Mouse (Mus musculus): ENCODE measurements at regions not wholly inside any gene's neighbourhood (a gene's known extent, or its start where the extent isn't known, plus 50 kb on each side); places are given as distances from the start of the nearest gene placed in this dataset.

DNA sequence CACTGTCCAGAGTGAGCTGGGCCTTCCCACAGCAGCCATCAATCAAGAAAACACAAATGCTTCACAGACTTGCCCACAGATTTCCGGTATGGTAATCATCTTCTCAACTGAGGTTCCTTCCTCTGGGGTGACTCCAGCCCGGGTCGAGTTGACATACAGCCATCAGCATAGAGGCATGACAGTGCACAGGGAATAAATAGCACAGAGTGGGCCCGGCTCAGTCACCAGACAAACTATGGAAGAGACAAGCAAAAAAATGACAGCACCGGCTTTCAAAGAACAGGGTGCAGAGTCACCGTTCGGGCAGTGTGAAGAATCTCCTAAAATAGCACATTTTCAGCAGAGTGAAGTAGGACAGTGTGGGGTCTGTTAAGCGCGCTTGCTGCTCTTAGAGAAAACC is 103.7 kb upstream of the Npas2 start:
- H3K4me3 ChIP-seq: no peak overlapping the region
- H3K36me3 ChIP-seq: no peaks in the 10 kb centered on the region
- ATAC-seq (ENCODE audit: low FRiP score): no peak
- H3K4me2 ChIP-seq (replicated peaks): no peak overlapping the region
- no peak overlapping the region for H3K9ac ChIP-seq
- H3K27me3 ChIP-seq: no peaks in the 10 kb centered on the region
- no peaks in the 10 kb centered on the region for H3K9me3 ChIP-seq (replicated peaks)
- H3K4me1 ChIP-seq: no peaks in the 10 kb centered on the region
- 89% methylated on average over 9 of the region's 9 CpGs for WGBS
- H3K27ac ChIP-seq: no peak overlapping the region

DNA sequence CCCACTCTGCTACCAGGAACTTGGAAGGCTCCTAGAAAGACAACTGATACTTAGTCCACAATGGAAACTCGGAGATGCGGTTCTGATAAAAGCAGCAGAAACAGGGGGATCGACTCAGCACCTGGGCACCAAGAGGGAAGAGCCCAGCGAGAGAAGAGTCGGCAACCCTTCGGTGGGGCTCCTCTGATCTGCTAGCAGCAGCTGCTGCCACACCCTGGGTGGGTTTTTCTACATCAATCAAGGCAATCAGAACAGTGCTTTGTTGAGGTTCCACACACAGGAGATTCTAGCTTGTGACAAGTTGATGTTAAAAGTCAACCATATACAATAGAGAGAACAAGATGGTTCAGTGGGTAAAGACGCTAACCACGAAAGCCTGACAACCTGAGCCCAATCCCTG is 102.4 kb upstream of the Npas2 start:
- Histone ChIP-seq H3K27ac (no peak overlapping the region), H3K4me1 (no peaks in the 10 kb centered on the region), H3K9me3 (replicated peaks) (no peaks in the 10 kb centered on the region), H3K4me3 (no peak overlapping the region), H3K4me2 (replicated peaks) (no peak overlapping the region), H3K9ac (no peak overlapping the region), H3K36me3 (no peaks in the 10 kb centered on the region), H3K27me3 (no peaks in the 10 kb centered on the region)
- no peak for ATAC-seq (ENCODE audit: low FRiP score)
- WGBS: 88% methylated on average over 8 of the region's 8 CpGs

DNA sequence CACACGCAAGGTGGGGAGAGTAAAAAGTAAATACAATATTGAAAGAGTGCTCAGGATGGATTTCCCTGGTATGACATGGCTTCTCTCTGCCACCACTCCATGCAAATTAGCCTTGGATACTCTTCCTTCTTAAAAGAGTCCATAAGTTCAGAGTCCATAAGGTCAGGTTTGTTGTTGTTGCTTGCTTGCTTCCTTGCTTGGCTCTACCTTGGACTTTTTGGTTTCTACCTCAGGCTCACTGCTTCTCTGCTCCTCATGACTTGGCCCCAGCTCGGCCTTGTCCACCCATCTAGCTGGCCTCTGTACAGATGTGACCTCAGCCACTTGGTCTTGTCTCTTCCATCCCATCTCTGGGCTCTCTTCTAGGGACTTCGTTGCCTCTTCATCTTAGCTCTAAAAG is 101.9 kb upstream of the Npas2 start:
- H3K27me3 ChIP-seq: no peaks in the 10 kb centered on the region
- H3K4me1 ChIP-seq: no peaks in the 10 kb centered on the region
- H3K4me2 ChIP-seq (replicated peaks): no peak overlapping the region
- H3K9me3 ChIP-seq (replicated peaks): no peaks in the 10 kb centered on the region
- H3K36me3 ChIP-seq: no peaks in the 10 kb centered on the region
- no peak overlapping the region for H3K4me3 ChIP-seq
- H3K27ac ChIP-seq: no peak overlapping the region
- no peak for ATAC-seq (ENCODE audit: low FRiP score)
- no peak overlapping the region for H3K9ac ChIP-seq
- whole genome bisulfite sequencing: 74% methylated on average over 3 of the region's 3 CpGs

DNA sequence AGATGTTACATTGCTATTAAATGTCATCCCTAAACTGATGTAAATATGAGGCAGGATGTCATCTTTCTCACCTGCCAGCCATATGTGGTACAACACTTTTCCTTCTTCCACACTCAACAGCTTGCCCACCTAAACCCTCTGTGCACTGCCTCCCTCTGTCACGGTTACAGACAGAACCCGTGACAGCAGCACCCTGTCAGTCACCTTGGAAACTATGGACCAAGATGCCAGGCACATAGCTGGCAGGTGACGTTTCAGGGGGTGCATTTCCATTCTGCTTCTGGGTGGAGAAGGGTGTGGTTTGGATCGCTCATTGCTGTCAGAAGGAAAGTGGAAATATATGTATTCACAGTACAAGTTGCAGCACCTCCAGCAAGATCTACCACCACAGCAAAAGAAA is 100.2 kb upstream of the Npas2 start:
- ATAC-seq (ENCODE audit: low FRiP score): no peak
- WGBS: 85% methylated on average over 4 of the region's 4 CpGs
- Histone ChIP-seq H3K4me1 (no peaks in the 10 kb centered on the region), H3K27ac (no peak overlapping the region), H3K4me3 (no peak overlapping the region), H3K36me3 (no peaks in the 10 kb centered on the region), H3K4me2 (replicated peaks) (no peak overlapping the region), H3K27me3 (no peaks in the 10 kb centered on the region), H3K9ac (no peak overlapping the region), H3K9me3 (replicated peaks) (no peaks in the 10 kb centered on the region)

DNA sequence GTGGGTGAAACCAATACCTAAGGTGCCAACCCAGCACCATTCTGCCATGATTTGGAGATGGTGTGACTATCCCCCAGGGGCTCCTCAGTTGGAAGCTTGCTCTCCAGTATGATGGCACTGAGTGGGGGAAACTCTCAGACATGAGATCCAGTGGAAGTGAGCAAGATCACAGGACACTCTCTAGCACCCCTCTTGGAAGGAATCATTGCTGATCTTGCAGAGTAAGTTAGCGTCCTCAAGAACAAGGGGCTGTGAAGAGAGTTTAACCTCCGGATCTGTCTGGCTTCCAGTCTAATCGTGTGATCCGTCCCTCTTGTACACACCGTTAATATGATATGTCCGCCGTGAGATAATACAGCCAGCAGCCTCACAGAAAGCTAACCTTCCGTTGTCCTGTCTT is 99.5 kb upstream of the Npas2 start:
- H3K27me3 ChIP-seq: no peaks in the 10 kb centered on the region
- no peak overlapping the region for H3K4me2 ChIP-seq (replicated peaks)
- WGBS: 89% methylated on average over 8 of the region's 8 CpGs
- no peak for ATAC-seq (ENCODE audit: low FRiP score)
- H3K4me3 ChIP-seq: no peak overlapping the region
- H3K9ac ChIP-seq: no peak overlapping the region
- H3K9me3 ChIP-seq (replicated peaks): no peaks in the 10 kb centered on the region
- no peaks in the 10 kb centered on the region for H3K4me1 ChIP-seq
- no peak overlapping the region for H3K27ac ChIP-seq
- H3K36me3 ChIP-seq: no peaks in the 10 kb centered on the region

DNA sequence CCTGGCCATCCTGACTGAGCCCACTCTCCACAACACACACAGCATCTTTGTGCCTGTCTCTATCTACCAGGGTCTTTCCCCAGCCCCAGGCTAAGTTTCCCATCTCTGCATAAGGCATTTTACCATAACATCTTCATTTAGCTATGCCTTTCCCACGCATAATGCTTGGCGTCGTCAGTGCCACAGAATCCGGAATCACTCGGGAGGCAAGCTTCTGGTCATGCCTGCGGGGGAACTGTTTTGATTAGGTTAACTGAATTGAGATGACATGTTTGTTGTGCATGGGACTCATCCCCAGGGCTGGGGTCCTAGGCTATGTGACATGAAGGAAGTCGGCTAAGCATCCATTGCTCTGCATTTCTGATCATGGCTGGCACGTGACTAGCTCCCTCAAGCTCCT is 97.6 kb upstream of the Npas2 start:
- ATAC-seq (ENCODE audit: low FRiP score): no peak
- no peak overlapping the region for H3K9ac ChIP-seq
- H3K27me3 ChIP-seq: no peaks in the 10 kb centered on the region
- 85% methylated on average over 8 of the region's 8 CpGs for WGBS
- H3K4me1 ChIP-seq: no peaks in the 10 kb centered on the region
- H3K4me3 ChIP-seq: no peak overlapping the region
- H3K27ac ChIP-seq: no peak overlapping the region
- no peak overlapping the region for H3K4me2 ChIP-seq (replicated peaks)
- no peaks in the 10 kb centered on the region for H3K9me3 ChIP-seq (replicated peaks)
- H3K36me3 ChIP-seq: no peaks in the 10 kb centered on the region

DNA sequence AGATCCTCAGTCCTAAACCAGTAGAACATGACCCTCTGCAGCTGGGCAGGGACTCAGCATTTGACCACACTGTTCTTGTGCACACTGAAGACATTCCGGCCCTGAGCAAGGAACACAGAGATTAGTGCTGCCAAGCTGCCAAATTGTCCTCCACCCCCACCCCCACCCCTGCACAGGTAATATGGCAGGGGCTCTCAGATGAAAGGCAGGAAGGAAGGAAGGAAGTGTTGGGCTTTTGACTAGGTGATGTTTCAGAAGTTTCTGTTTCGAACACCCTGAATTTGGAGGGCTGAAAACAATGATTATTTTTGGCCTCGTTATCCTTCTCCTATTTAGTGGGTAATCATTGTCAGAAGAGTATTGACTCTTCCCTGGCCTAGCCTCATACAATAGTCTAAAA is 96.8 kb upstream of the Npas2 start:
- no peak for ATAC-seq (ENCODE audit: low FRiP score)

DNA sequence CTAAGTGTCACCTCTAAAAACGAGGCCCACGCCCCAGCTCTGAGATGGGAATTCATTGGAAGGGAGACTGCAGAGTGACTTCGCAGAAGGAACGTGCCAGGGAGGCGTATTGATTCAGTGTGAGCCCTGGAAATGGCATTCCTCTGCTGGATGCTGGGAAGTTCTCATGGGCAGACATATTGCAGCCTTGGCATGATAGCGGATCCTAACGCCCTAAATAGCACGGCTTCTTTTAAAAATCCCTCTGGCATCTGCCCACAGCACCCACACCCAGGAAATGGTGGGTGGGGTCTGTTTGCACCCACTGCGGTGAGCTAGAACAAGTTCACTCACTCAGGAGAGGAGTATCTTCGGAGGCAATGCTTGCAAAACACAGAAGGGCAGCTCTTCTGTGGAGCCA is 96.0 kb upstream of the Npas2 start:
- Histone ChIP-seq H3K4me1 (no peaks in the 10 kb centered on the region), H3K4me2 (replicated peaks) (no peak overlapping the region), H3K27me3 (no peaks in the 10 kb centered on the region), H3K27ac (no peak overlapping the region), H3K9me3 (replicated peaks) (no peaks in the 10 kb centered on the region), H3K36me3 (no peaks in the 10 kb centered on the region), H3K4me3 (no peak overlapping the region), H3K9ac (no peak overlapping the region)
- ATAC-seq (ENCODE audit: low FRiP score): no peak
- 91% methylated on average over 10 of the region's 10 CpGs for WGBS

More for the DNA sequence above, 96.8 kb upstream of the Npas2 start:
- Histone ChIP-seq H3K4me3 (no peak overlapping the region), H3K36me3 (no peaks in the 10 kb centered on the region), H3K27ac (no peak overlapping the region), H3K4me2 (replicated peaks) (no peak overlapping the region), H3K9ac (no peak overlapping the region), H3K4me1 (no peaks in the 10 kb centered on the region), H3K27me3 (no peaks in the 10 kb centered on the region), H3K9me3 (replicated peaks) (no peaks in the 10 kb centered on the region)
- 91% methylated on average over 3 of the region's 3 CpGs for WGBS

DNA sequence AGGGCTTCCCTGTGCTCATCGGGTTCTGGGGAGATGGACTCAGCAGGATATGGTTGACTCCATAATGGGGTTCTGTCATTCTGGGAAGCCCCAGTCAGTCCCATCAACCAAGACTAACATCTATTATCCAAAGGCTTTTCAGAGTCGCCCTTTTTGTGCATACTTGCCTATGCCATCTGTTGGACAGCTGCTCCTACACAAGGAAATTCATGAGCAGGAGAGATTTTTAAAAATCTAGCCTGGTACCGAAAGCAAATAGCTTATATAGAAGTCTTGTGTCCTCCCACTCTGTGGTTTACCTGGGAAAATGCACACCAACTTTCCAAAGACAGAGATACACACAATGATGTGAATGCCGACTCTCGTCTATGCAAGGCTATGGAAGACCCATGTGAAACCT is 95.4 kb upstream of the Npas2 start:
- Histone ChIP-seq H3K4me3 (no peak overlapping the region), H3K4me2 (replicated peaks) (no peak overlapping the region), H3K36me3 (no peaks in the 10 kb centered on the region), H3K27me3 (no peaks in the 10 kb centered on the region), H3K4me1 (no peaks in the 10 kb centered on the region), H3K9me3 (replicated peaks) (no peaks in the 10 kb centered on the region), H3K27ac (no peak overlapping the region), H3K9ac (no peak overlapping the region)
- 84% methylated on average over 5 of the region's 5 CpGs for WGBS
- no peak for ATAC-seq (ENCODE audit: low FRiP score)

DNA sequence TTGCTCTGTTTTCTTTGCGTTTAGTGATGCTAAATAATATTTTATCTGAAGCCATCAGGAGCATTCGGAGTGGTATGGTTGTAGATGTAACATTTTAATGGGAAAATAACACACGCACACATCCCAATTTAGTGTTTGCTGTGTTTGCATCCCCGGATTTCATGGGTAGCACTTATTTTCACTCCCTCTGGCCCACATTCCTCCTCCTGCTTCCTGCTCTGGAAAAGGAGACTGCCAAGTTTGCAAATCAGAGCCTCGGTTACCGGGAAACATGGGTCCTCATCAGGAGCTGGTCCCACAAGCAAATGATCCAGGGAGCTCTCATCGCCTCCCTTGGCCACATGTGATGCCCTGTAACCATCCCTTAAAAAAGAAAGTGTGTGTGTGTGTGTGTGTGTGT is 94.3 kb upstream of the Npas2 start:
- H3K4me2 ChIP-seq (replicated peaks): no peak overlapping the region
- no peak for ATAC-seq (ENCODE audit: low FRiP score)
- no peaks in the 10 kb centered on the region for H3K36me3 ChIP-seq
- H3K4me3 ChIP-seq: no peak overlapping the region
- H3K4me1 ChIP-seq: no peaks in the 10 kb centered on the region
- H3K27ac ChIP-seq: no peak overlapping the region
- WGBS: 86% methylated on average over 7 of the region's 7 CpGs
- H3K27me3 ChIP-seq: no peaks in the 10 kb centered on the region
- no peaks in the 10 kb centered on the region for H3K9me3 ChIP-seq (replicated peaks)
- no peak overlapping the region for H3K9ac ChIP-seq

DNA sequence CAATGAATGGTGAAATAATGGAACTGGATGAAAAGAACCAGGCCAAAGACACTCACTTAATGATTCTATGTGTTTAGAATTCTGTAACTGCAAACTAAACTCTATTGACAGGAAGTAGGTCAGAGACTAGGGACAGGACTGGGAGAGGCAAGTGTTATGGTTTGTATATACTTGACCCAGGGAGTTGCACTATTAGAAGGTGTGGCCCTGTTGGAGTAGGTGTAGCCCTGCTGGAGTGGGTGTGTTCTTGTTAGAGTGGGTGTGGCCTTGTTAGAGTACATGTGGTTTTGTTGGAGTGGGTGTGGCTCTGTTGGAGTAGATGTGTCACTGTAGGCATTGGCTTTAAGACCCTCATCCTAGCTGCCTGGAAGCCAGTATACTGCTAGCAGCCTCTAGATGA is 93.0 kb upstream of the Npas2 start:
- H3K27ac ChIP-seq: no peak overlapping the region
- H3K4me3 ChIP-seq: no peak overlapping the region
- no peaks in the 10 kb centered on the region for H3K4me1 ChIP-seq
- H3K9ac ChIP-seq: no peak overlapping the region
- no peaks in the 10 kb centered on the region for H3K36me3 ChIP-seq
- H3K4me2 ChIP-seq (replicated peaks): no peak overlapping the region
- no peaks in the 10 kb centered on the region for H3K9me3 ChIP-seq (replicated peaks)
- ATAC-seq (ENCODE audit: low FRiP score): no peak
- H3K27me3 ChIP-seq: no peaks in the 10 kb centered on the region

DNA sequence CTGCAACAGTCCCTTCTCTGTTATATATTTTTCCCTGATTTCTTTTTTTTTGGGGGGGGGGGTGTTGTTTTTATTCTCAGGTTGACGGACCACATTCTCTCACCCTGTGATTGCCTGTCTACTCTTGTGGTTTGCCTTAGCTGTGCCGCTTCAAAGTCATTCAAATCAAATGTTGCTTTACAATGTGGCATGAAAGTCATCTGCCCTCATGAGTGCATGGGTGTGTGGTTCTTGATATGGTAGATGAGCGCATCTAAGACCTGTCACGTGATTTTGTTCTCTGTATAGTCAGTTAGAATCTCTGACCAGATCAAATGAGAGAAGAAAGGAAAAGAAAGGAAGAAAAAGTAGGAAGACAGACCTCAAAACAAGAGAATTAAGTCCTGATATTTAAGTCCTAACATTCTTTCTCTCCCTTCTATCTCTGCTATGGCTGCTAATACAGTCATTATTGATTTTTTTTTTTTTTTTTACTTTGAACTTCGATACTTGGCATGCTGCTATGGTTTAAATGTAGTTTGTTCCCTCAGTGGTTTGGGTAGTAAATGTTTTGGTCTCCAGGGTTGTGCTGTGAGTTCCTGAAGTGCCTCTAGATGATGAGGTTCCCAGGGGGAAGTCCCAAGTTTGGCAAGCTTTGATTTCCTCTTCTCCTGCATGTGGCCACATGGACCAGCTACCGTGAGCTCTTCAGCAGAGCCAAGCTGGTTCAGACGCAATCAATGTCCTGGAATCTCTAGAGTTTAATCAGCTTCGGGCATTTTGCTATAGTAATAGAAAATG is 91.2 kb upstream of the Npas2 start:
- no peaks in the 10 kb centered on the region for H3K27me3 ChIP-seq
- WGBS: 88% methylated on average over 8 of the region's 8 CpGs
- no peak overlapping the region for H3K27ac ChIP-seq
- H3K9ac ChIP-seq: no peak overlapping the region
- ATAC-seq (ENCODE audit: low FRiP score): no peak
- H3K9me3 ChIP-seq (replicated peaks): no peaks in the 10 kb centered on the region
- no peak overlapping the region for H3K4me3 ChIP-seq
- no peaks in the 10 kb centered on the region for H3K4me1 ChIP-seq
- no peaks in the 10 kb centered on the region for H3K36me3 ChIP-seq
- H3K4me2 ChIP-seq (replicated peaks): no peak overlapping the region

DNA sequence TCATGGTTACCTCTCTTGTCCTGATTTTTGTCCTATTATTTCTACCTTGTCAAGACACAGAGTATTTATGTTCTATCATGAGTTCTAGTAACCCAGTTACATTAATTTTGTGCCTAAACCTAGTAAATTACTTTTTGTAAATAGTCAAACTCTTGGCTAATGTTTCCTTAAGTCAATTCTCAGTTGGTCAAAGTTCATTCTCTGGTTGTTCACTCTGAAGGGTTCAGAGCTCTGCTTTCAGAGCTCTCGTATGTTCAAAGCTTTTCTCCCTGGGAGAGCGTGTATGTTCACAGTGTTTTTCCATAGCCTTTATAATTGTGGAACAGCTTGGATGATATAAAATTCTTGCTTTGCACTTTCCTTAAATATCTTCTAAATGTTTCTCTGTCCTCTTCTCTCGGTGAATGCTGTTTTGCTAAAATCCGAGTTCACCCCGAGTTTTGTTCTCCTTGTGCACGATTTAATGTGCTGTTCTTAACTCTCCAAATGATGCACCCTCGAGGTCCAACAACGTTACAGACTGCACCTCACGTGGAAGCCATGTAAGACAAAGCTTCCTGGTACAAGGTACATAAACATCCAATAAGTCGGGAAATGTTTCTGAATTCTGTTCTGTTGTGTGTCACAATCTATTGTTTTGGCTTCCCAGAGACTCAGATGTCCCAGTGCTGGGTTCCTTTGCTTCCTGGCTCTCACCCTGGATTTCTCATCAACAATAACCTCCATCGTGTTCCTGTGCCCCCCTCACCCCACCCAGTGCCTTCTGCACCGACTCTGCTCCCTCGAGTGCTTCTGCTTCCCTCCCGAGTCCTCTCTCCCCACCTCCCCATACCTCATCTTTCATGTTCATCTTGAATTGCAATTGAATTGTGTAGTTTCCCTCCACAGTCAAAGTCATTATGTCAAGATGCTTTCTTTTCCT is 90.3 kb upstream of the Npas2 start:
- Histone ChIP-seq H3K4me2 (replicated peaks) (no peak overlapping the region), H3K27ac (no peak overlapping the region)
- WGBS: 88% methylated on average over 14 of the region's 14 CpGs

More for the DNA sequence above, 90.3 kb upstream of the Npas2 start:
- Histone ChIP-seq H3K27me3 (no peaks in the 10 kb centered on the region), H3K36me3 (no peaks in the 10 kb centered on the region), H3K4me3 (no peak overlapping the region), H3K9ac (no peak overlapping the region), H3K4me1 (no peaks in the 10 kb centered on the region), H3K9me3 (replicated peaks) (no peaks in the 10 kb centered on the region)
- ATAC-seq (ENCODE audit: low FRiP score): no peak

All from hindbrain, embryonic 12.5 days (tissue).